17 mouse cellular contexts compared by ENCODE assay signal in genomic region chr7:143341301-143341980, GRCm38 (mm10).
DNase-seq lines count a peak whose midpoint lies in the region; ATAC-seq lines count a peak whose summit lies in the region.
"Had no signal": no experiment of that assay in that cellular context is flagged by ENCODE, and none has a peak within 500 bp of the region (broad histone marks: within the 10 kb centered on the region; RNA-seq: fewer than 3 reads in every experiment).

No protein-coding gene starts in this region.

- peaks cover 22% of the 10 kb centered on the region for H3K4me1 ChIP-seq in forebrain, embryonic 14.5 days (ENCODE audit: control insufficient read depth, insufficient read depth, low read length)
- H3K4me1 ChIP-seq in forebrain, embryonic 10.5 days, result peaks cover 30% of the 10 kb centered on the region
- H3K4me1 ChIP-seq in kidney, embryonic 15.5 days, result peaks cover 34% of the 10 kb centered on the region

- peak; percentile 5 for DNase-seq in forebrain, embryonic 14.5 days (ENCODE audit: low spot score)
- no peak for DNase-seq in forebrain, embryonic 10.5 days (ENCODE audit: extremely low spot score, low spot score)
- DNase-seq in kidney, postnatal 10 days, result peak; percentile 59
- peak; percentile 20 for DNase-seq in urinary bladder, postnatal 14 days (ENCODE audit: low spot score)
- no peak for DNase-seq in urinary bladder, adult 2 months (ENCODE audit: low spot score)
- no peak for DNase-seq in cerebellum, postnatal 4 days (ENCODE audit: low spot score in 2 of 2)
- DNase-seq in cerebellum, adult 18-20 months, result no peak
- DNase-seq: cerebellum, postnatal 10 days; heart, adult 11 months; thymus, postnatal 4 days had no signal

- H3K27me3 ChIP-seq in forebrain, embryonic 14.5 days (replicated peaks; ENCODE audit: control insufficient read depth, insufficient read depth, low read length), result peaks cover 49% of the 10 kb centered on the region
- peaks cover 98% of the 10 kb centered on the region for H3K27me3 ChIP-seq in forebrain, embryonic 10.5 days (ENCODE audit: poor library complexity, severe bottlenecking)
- H3K27me3 ChIP-seq in kidney, embryonic 15.5 days, result no peaks in the 10 kb centered on the region; the same call in 1 of the 2 replicates
- H3K27me3 ChIP-seq: limb, embryonic 15.5 days had no signal

- H3K9me3 ChIP-seq in forebrain, embryonic 14.5 days (replicated peaks; ENCODE audit: control insufficient read depth, low read length), result peaks cover 3% of the 10 kb centered on the region; the same call in 1 of the 2 replicates
- peaks cover 8% of the 10 kb centered on the region; the same call in 1 of the 2 replicates for H3K9me3 ChIP-seq in forebrain, embryonic 10.5 days
- H3K9me3 ChIP-seq in kidney, embryonic 15.5 days (replicated peaks), result 0 out of 2 replicates have a peak, but pooled peaks cover 6% of the 10 kb centered on the region
- H3K9me3 ChIP-seq: limb, embryonic 15.5 days; midbrain, embryonic 12.5 days had no signal

- H3K36me3 ChIP-seq in forebrain, embryonic 14.5 days (ENCODE audit: control insufficient read depth, insufficient read depth, low read length), result no peaks in the 10 kb centered on the region
- H3K36me3 ChIP-seq in forebrain, embryonic 10.5 days (replicated peaks), result no peaks in the 10 kb centered on the region
- H3K36me3 ChIP-seq in kidney, embryonic 15.5 days, result no peaks in the 10 kb centered on the region
- H3K36me3 ChIP-seq: embryonic facial prominence, embryonic 12.5 days; forebrain, embryonic 12.5 days; limb, embryonic 15.5 days; midbrain, embryonic 12.5 days had no signal

- WGBS in forebrain, embryonic 14.5 days, result 47% methylated on average over 3 of the region's 3 CpGs
- 86% methylated on average over 3 of the region's 3 CpGs for WGBS in forebrain, embryonic 10.5 days
- 69% methylated on average over 3 of the region's 3 CpGs for WGBS in kidney, embryonic 15.5 days

- ATAC-seq in forebrain, embryonic 14.5 days, result no peak
- no peak for ATAC-seq in kidney, embryonic 15.5 days (replicated peaks; ENCODE audit: low FRiP score)

- H3K9ac ChIP-seq in forebrain, embryonic 14.5 days (ENCODE audit: low read length), result no peak overlapping the region
- no peak overlapping the region for H3K9ac ChIP-seq in kidney, embryonic 15.5 days
- H3K9ac ChIP-seq: embryonic facial prominence, embryonic 12.5 days; forebrain, embryonic 12.5 days; limb, embryonic 15.5 days; midbrain, embryonic 12.5 days had no signal

- no peak overlapping the region for H3K27ac ChIP-seq in forebrain, embryonic 14.5 days (ENCODE audit: low read depth, low read length)
- H3K27ac ChIP-seq in forebrain, embryonic 10.5 days, result no peak overlapping the region
- no peak overlapping the region for H3K27ac ChIP-seq in kidney, embryonic 15.5 days
- H3K27ac ChIP-seq: embryonic facial prominence, embryonic 12.5 days; forebrain, embryonic 12.5 days; layer of hippocampus, adult 2 months; left cerebral cortex, adult 2 months; limb, embryonic 15.5 days; midbrain, embryonic 12.5 days had no signal

- no peak overlapping the region for H3K4me3 ChIP-seq in forebrain, embryonic 14.5 days (ENCODE audit: low read depth, low read length)
- H3K4me3 ChIP-seq in forebrain, embryonic 10.5 days, result no peak overlapping the region
- H3K4me3 ChIP-seq in kidney, embryonic 15.5 days (replicated peaks), result no peak overlapping the region
- H3K4me3 ChIP-seq: embryonic facial prominence, embryonic 12.5 days; forebrain, embryonic 12.5 days; layer of hippocampus, adult 2 months; left cerebral cortex, adult 2 months; limb, embryonic 15.5 days; midbrain, embryonic 12.5 days had no signal

- no peak overlapping the region for H3K4me2 ChIP-seq in forebrain, embryonic 14.5 days (ENCODE audit: low read length)
- no peak overlapping the region for H3K4me2 ChIP-seq in kidney, embryonic 15.5 days
- H3K4me2 ChIP-seq: embryonic facial prominence, embryonic 12.5 days; forebrain, embryonic 12.5 days; limb, embryonic 15.5 days; midbrain, embryonic 12.5 days had no signal

Comparison
In these comparisons a context has a peak if more than half of its experiments do, and no peak if none do; other contexts are left out.
1. DNase-seq: peak in forebrain, embryonic 14.5 days (single experiment), kidney, postnatal 10 days (single experiment) and urinary bladder, postnatal 14 days (single experiment); none in forebrain, embryonic 10.5 days (single experiment), urinary bladder, adult 2 months (single experiment), cerebellum, postnatal 4 days (0 of 2) and cerebellum, adult 18-20 months (0 of 2).